Mouse (Mus musculus): ENCODE data around the gene Higd1b. TPM values are rescaled to one million over a fixed set of nuclear protein-coding genes. Genes with fewer than 3 reads are reported as not detected.

Higd1b gene
- total RNA-seq, 2 experiments from 2014 or later = not detected

GRCm38 (mm10) chr11:102836146-102836545, 497 bp downstream of the Higd1b start:
- no peak for ATAC-seq (replicated peaks; ENCODE audit: low FRiP score, low TSS enrichment, poor library complexity, severe bottlenecking)

- ATAC-seq (replicated peaks; ENCODE audit: low FRiP score, low TSS enrichment, poor library complexity, severe bottlenecking) = no peak
Measured at GRCm38 (mm10) chr11:102837385-102837784, 1.7 kb downstream of the Higd1b start.

GRCm38 (mm10) chr11:102838126-102838525, 2.5 kb downstream of the Higd1b start:
- no peak for ATAC-seq (replicated peaks; ENCODE audit: low FRiP score, low TSS enrichment, poor library complexity, severe bottlenecking)

GRCm38 (mm10) chr11:102838616-102839150, 3.0 kb downstream of the Higd1b start:
- no peak for ATAC-seq (replicated peaks; ENCODE audit: low FRiP score, low TSS enrichment, poor library complexity, severe bottlenecking)

GRCm38 (mm10) chr11:102845926-102846325, 10.3 kb downstream of the Higd1b start:
- no peak for ATAC-seq (replicated peaks; ENCODE audit: low FRiP score, low TSS enrichment, poor library complexity, severe bottlenecking)

- no peak for ATAC-seq (replicated peaks; ENCODE audit: low FRiP score, low TSS enrichment, poor library complexity, severe bottlenecking)
Measured at GRCm38 (mm10) chr11:102851883-102852282, 16.2 kb downstream of the Higd1b start.

GRCm38 (mm10) chr11:102853760-102854159, 18.1 kb downstream of the Higd1b start:
- ATAC-seq (replicated peaks; ENCODE audit: low FRiP score, low TSS enrichment, poor library complexity, severe bottlenecking) = peak; percentile 47; the same call in 1 of the 2 replicates

- no peak for ATAC-seq (replicated peaks; ENCODE audit: low FRiP score, low TSS enrichment, poor library complexity, severe bottlenecking)
Measured at GRCm38 (mm10) chr11:102855941-102856340, 20.3 kb downstream of the Higd1b start.

- no peak for ATAC-seq (replicated peaks; ENCODE audit: low FRiP score, low TSS enrichment, poor library complexity, severe bottlenecking)
Measured at GRCm38 (mm10) chr11:102858951-102859350, 23.3 kb downstream of the Higd1b start.

- no peak for ATAC-seq (replicated peaks; ENCODE audit: low FRiP score, low TSS enrichment, poor library complexity, severe bottlenecking)
Measured at GRCm38 (mm10) chr11:102859933-102860332, 24.3 kb downstream of the Higd1b start.

GRCm38 (mm10) chr11:102864272-102864671, 28.6 kb downstream of the Higd1b start:
- peak; percentile 64; the same call in 1 of the 2 replicates for ATAC-seq (replicated peaks; ENCODE audit: low FRiP score, low TSS enrichment, poor library complexity, severe bottlenecking)

GRCm38 (mm10) chr11:102874801-102875334, 39.2 kb downstream of the Higd1b start:
- ATAC-seq (replicated peaks; ENCODE audit: low FRiP score, low TSS enrichment, poor library complexity, severe bottlenecking) = no peak

- no peak for ATAC-seq (replicated peaks; ENCODE audit: low FRiP score, low TSS enrichment, poor library complexity, severe bottlenecking)
Measured at GRCm38 (mm10) chr11:102879558-102879957, 43.9 kb downstream of the Higd1b start.

GRCm38 (mm10) chr11:102880585-102881313, 45.1 kb downstream of the Higd1b start, which contains the start of the genes Eftud2 and Ccdc103:
Eftud2 (minus strand) TSS chr11:102880985.
Ccdc103 (plus strand) TSS chr11:102881204.
- ATAC-seq (replicated peaks; ENCODE audit: low FRiP score, low TSS enrichment, poor library complexity, severe bottlenecking) = peak; percentile 78

GRCm38 (mm10) chr11:102881314-102882198, 45.9 kb downstream of the Higd1b start:
- ATAC-seq (replicated peaks; ENCODE audit: low FRiP score, low TSS enrichment, poor library complexity, severe bottlenecking) = peak; percentile 29; the same call in 1 of the 2 replicates

- no peak for ATAC-seq (replicated peaks; ENCODE audit: low FRiP score, low TSS enrichment, poor library complexity, severe bottlenecking)
Measured at GRCm38 (mm10) chr11:102884616-102885219, 49.1 kb downstream of the Higd1b start, which contains the start of gene Fam187a. Fam187a (plus strand) TSS chr11:102885169.

- ATAC-seq (replicated peaks; ENCODE audit: low FRiP score, low TSS enrichment, poor library complexity, severe bottlenecking) = no peak
Measured at GRCm38 (mm10) chr11:102887433-102887832, 51.8 kb downstream of the Higd1b start.
